Mouse (Mus musculus) neural tube, embryonic 11.5 days (tissue): ENCODE results near the gene Fam241b. TPM values are rescaled to one million over a fixed set of nuclear protein-coding genes. Genes with fewer than 3 reads are reported as not detected.

Experiments
- ATAC-seq: fragments of 200-750 bp; cut with Nextera tagmentation; 2 replicates; pipeline ENCODE4 v1.8.0; 2017; ENCODE audit warnings: moderate number of reproducible peaks, mild to moderate bottlenecking, moderate TSS enrichment, moderate library complexity; ENCODE audit not compliant: insufficient read depth, low FRiP score, low TSS enrichment
- DNase-seq: peaks from one replicate; pipeline ENCODE4 v3.0.0-alpha.2; 2015; ENCODE audit warnings: low spot score
- H3K27ac ChIP-seq: fragments of 300-500 bp; sonication (generic); 2 replicates; pipeline ENCODE4 v1.5.1; 2014; ENCODE audit warnings: low read depth, mild to moderate bottlenecking, low read length
- H3K27me3 ChIP-seq: fragments of 300-500 bp; sonication (generic); 2 replicates; pipeline ENCODE4 v1.6.1; 2014; ENCODE audit warnings: mild to moderate bottlenecking, low read length, mixed read lengths; ENCODE audit not compliant: control insufficient read depth, insufficient read depth
- H3K36me3 ChIP-seq: fragments of 300-500 bp; sonication (generic); 2 replicates; pipeline ENCODE4 v1.6.1; 2014; ENCODE audit warnings: mild to moderate bottlenecking, low read length, moderate library complexity, mixed read lengths; ENCODE audit not compliant: control insufficient read depth, insufficient read depth
- H3K4me1 ChIP-seq: fragments of 300-500 bp; sonication (generic); 2 replicates; pipeline ENCODE4 v1.6.1; 2014; ENCODE audit warnings: low read length, mixed read lengths; ENCODE audit not compliant: control insufficient read depth, insufficient read depth
- H3K4me2 ChIP-seq: fragments of 300-500 bp; sonication (generic); 2 replicates; pipeline ENCODE4 v1.6.1; 2014; ENCODE audit warnings: low read depth, mild to moderate bottlenecking, moderate library complexity
- H3K4me3 ChIP-seq: fragments of 300-500 bp; sonication (generic); 2 replicates; pipeline ENCODE4 v1.5.1; 2014; ENCODE audit warnings: low read depth, low read length
- H3K9ac ChIP-seq: fragments of 300-500 bp; sonication (generic); 2 replicates; pipeline ENCODE4 v1.6.1; 2014; ENCODE audit warnings: mild to moderate bottlenecking, low read length
- H3K9me3 ChIP-seq: fragments of 300-500 bp; sonication (generic); 2 replicates; pipeline ENCODE4 v1.6.1; 2016; ENCODE audit warnings: low read length; ENCODE audit not compliant: control insufficient read depth
- WGBS: fragments of 180-500 bp; shearing (Covaris S2); extraction: QIAGEN DNeasy Blood & Tissue Kit; methylation state at CpG from one replicate; pipeline ENCODE4 v1.1.7; 2014; 5-methylcytosine and 5-hydroxymethylcytosine counted together
- polyA plus RNA-seq: library from polyadenylated mRNA; unstranded; fragments of >200 nt; fragmentation: Nextera tagmentation; extraction: Ambion mirVana; gene quantifications from 2 replicates; pipeline ENCODE4 v1.2.1, GENCODE M21; 2014

Gene Fam241b
- polyA plus RNA-seq = 9.5 and 10.9 TPM in 2 replicates

GRCm38 (mm10) chr10:62143820-62144219 lies at the start of gene Fam241b:
Fam241b (minus strand) TSS chr10:62143920.
- Histone ChIP-seq H3K9ac (no peak within 1 kb of the TSS), H3K36me3 (no peaks in the 10 kb centered on the region), H3K9me3 (no peaks in the 10 kb centered on the region), H3K27ac (no peak within 1 kb of the TSS), H3K4me1 (peaks cover 8% of the 10 kb centered on the region), H3K4me2 (no peak within 1 kb of the TSS), H3K27me3 (peaks cover 36% of the 10 kb centered on the region), H3K4me3 (no peak within 1 kb of the TSS)
- WGBS = 62% methylated on average over 8 of the region's 8 CpGs
- ATAC-seq (no peak), DNase-seq (no peak)

- Histone ChIP-seq H3K4me2 (no peak overlapping the region), H3K36me3 (no peaks in the 10 kb centered on the region; the same call in 1 of the 2 replicates), H3K9ac (no peak overlapping the region), H3K27me3 (no peaks in the 10 kb centered on the region), H3K4me3 (no peak overlapping the region), H3K27ac (no peak overlapping the region), H3K4me1 (no peaks in the 10 kb centered on the region), H3K9me3 (no peaks in the 10 kb centered on the region)
- ATAC-seq (no peak), DNase-seq (no peak)
- 79% methylated on average over 9 of the region's 9 CpGs for WGBS
These were observed 49.0 kb upstream of the Fam241b start for GRCm38 (mm10) chr10:62192701-62193157.

DNA sequence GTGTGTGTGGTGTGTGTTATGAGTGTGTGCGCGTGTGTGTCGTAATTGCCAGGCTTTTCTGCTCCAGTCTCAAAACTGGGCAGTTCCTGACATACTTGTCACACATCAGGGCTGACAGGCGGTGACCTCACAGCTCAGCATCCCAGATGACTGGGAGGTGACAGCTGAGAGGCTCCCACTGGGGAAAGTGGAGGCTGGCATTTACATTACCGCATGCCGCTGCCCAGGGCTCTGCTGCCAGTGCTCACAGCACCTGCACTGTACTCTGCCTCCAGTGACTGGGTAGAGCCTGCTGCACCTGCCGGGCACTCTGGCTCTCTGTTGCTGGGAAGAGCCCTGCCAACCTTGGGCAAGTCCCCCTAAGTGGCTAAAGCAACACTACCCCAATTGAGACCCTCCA lies 47.1 kb upstream of the Fam241b start:
- Histone ChIP-seq H3K36me3 (no peaks in the 10 kb centered on the region; the same call in 1 of the 2 replicates), H3K4me3 (no peak overlapping the region), H3K4me2 (no peak overlapping the region), H3K27me3 (no peaks in the 10 kb centered on the region), H3K27ac (no peak overlapping the region), H3K9me3 (no peaks in the 10 kb centered on the region), H3K4me1 (no peaks in the 10 kb centered on the region), H3K9ac (no peak overlapping the region)
- 94% methylated on average over 7 of the region's 7 CpGs for WGBS
- no peak for DNase-seq
- ATAC-seq = no peak

GRCm38 (mm10) chr10:62189910-62190309 lies 46.2 kb upstream of the Fam241b start:
- no peaks in the 10 kb centered on the region for H3K27me3 ChIP-seq
- H3K4me1 ChIP-seq = no peaks in the 10 kb centered on the region
- H3K4me3 ChIP-seq = no peak overlapping the region
- WGBS = 86% methylated on average over 4 of the region's 4 CpGs
- H3K4me2 ChIP-seq = no peak overlapping the region
- no peaks in the 10 kb centered on the region for H3K9me3 ChIP-seq
- H3K9ac ChIP-seq = no peak overlapping the region
- H3K27ac ChIP-seq = no peak overlapping the region
- H3K36me3 ChIP-seq = no peaks in the 10 kb centered on the region; the same call in 1 of the 2 replicates
- DNase-seq (no peak), ATAC-seq (no peak)

DNA sequence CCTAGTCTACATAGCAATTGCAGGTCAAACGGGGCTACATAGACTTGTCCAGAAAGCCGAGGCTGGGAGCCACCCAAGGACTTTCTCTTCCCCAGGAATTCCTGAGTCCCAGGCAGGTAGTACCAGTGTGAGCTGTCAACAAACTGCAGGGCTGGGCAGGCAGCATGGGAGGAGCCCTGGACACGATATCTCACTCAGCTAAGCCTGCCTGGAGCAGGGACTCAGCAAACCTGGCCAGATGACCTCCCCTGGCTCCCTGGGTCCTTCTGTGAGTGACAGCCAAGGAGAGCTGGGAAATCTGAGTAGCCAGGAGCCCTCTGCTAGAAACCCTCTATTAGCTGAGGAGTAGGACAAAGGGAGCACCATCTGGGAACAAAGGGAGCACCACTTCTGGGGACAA lies 45.6 kb upstream of the Fam241b start:
- no peak overlapping the region for H3K9ac ChIP-seq
- no peaks in the 10 kb centered on the region for H3K4me1 ChIP-seq
- DNase-seq (no peak), ATAC-seq (no peak)
- H3K27me3 ChIP-seq = no peaks in the 10 kb centered on the region; the same call in 1 of the 2 replicates
- no peaks in the 10 kb centered on the region; the same call in 1 of the 2 replicates for H3K36me3 ChIP-seq
- no peak overlapping the region for H3K4me2 ChIP-seq
- WGBS = 76% methylated on average over 3 of the region's 3 CpGs
- no peak overlapping the region for H3K27ac ChIP-seq
- H3K9me3 ChIP-seq = no peaks in the 10 kb centered on the region
- H3K4me3 ChIP-seq = no peak overlapping the region

GRCm38 (mm10) chr10:62186882-62187281 lies 43.2 kb upstream of the Fam241b start:
- peak; percentile 79 for DNase-seq
- 0 out of 2 replicates have a peak, but pooled peaks have one; percentile 33 for ATAC-seq
- 21% methylated on average over 7 of the region's 7 CpGs for WGBS
- no peak overlapping the region for H3K27ac ChIP-seq
- no peak overlapping the region for H3K4me3 ChIP-seq
- H3K9me3 ChIP-seq = no peaks in the 10 kb centered on the region
- peaks cover 5% of the 10 kb centered on the region; the same call in 1 of the 2 replicates for H3K27me3 ChIP-seq
- H3K9ac ChIP-seq = no peak overlapping the region
- no peak overlapping the region for H3K4me2 ChIP-seq
- H3K4me1 ChIP-seq = no peaks in the 10 kb centered on the region
- H3K36me3 ChIP-seq = no peaks in the 10 kb centered on the region; the same call in 1 of the 2 replicates

DNA sequence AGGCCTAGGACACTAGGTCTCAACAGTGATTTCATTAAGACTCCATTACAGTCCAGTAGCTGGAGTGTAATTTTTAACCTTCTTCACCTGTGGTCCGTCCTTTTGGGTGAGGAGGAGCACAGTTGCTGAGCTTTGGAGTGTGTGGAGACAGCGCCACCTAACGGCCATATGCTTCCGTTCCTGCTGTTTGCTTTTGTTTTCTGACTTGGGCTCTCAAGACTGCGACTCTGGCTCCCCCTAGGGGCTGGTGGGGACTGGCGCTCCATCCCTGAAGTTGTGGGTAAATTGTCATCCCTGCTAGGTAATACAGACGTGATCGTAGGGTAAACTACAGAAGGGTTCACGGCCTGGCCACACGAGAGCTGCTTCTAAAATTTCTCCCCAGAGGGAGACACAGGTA lies 39.3 kb upstream of the Fam241b start:
- peak; percentile 49 for ATAC-seq
- no peak overlapping the region for H3K4me2 ChIP-seq
- H3K27ac ChIP-seq = no peak overlapping the region
- peaks cover 5% of the 10 kb centered on the region; the same call in 1 of the 2 replicates for H3K27me3 ChIP-seq
- WGBS = 3% methylated on average over 10 of the region's 10 CpGs
- no peak overlapping the region for H3K9ac ChIP-seq
- no peaks in the 10 kb centered on the region for H3K9me3 ChIP-seq
- no peaks in the 10 kb centered on the region for H3K4me1 ChIP-seq
- H3K36me3 ChIP-seq = no peaks in the 10 kb centered on the region
- peak; percentile 95 for DNase-seq
- no peak overlapping the region for H3K4me3 ChIP-seq

DNA sequence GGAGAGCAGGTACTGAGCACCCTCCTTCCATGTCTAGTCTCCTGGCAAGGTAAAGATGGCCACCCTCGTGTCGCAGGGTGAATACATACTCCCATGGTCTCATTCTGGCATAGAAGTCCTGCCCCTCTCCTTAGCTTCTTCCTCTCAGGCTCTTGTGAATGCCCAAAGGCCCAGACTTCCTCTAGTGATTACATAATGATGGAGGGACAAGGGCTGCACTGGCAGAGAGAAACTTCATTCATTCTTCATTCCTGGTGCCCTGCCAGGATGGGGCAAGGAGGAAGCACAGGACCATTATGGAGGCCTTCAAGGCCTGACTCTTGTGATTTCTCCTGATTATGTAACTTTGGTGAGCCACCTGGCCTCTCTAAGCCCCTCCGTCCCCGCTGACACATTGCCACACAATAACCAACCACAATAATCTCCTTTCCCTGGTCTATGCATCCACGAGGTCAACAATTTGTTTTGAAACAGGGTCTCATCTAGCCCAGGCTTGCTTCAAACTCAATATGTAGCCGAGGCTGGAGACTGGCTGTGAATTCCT lies 38.8 kb upstream of the Fam241b start:
- WGBS = 71% methylated on average over 6 of the region's 6 CpGs
- peaks cover 5% of the 10 kb centered on the region; the same call in 1 of the 2 replicates for H3K27me3 ChIP-seq
- H3K4me2 ChIP-seq = no peak overlapping the region
- ATAC-seq (no peak), DNase-seq (no peak)
- no peaks in the 10 kb centered on the region for H3K4me1 ChIP-seq
- no peak overlapping the region for H3K27ac ChIP-seq
- no peaks in the 10 kb centered on the region for H3K9me3 ChIP-seq
- no peaks in the 10 kb centered on the region for H3K36me3 ChIP-seq
- H3K4me3 ChIP-seq = no peak overlapping the region
- H3K9ac ChIP-seq = no peak overlapping the region

DNA sequence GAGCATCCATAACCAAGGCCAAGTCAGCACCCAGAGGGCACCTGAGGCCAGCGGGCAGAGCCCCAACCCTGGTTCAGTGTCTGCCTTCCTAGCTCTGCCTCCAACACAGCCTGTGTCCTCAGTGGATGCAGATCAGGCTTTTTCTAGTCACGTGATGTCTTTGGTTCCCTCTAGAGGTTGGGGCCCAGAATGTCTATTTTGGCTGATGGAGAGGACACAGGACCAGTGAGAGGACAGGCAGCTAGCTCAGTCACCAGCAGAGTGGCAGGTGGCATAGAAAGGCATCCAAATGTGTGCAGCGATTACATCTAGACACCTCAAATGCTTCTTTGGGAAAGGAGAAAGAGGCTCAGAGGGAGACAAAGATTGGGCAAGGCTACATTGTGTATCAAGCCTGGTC lies 38.0 kb upstream of the Fam241b start:
- H3K9ac ChIP-seq = no peak overlapping the region
- no peaks in the 10 kb centered on the region for H3K4me1 ChIP-seq
- WGBS = 55% methylated on average over 3 of the region's 3 CpGs
- H3K4me2 ChIP-seq = no peak overlapping the region
- ATAC-seq = no peak
- no peak for DNase-seq
- H3K9me3 ChIP-seq = no peaks in the 10 kb centered on the region
- no peak overlapping the region for H3K27ac ChIP-seq
- H3K27me3 ChIP-seq = peaks cover 5% of the 10 kb centered on the region; the same call in 1 of the 2 replicates
- no peaks in the 10 kb centered on the region for H3K36me3 ChIP-seq
- no peak overlapping the region for H3K4me3 ChIP-seq
